Mouse (Mus musculus) embryo, embryonic 11.5 days (tissue): ENCODE measurements around the gene Vav3.

Experiments
- DNase-seq: peaks from one replicate; pipeline ENCODE4 v3.0.0-alpha.2; 2012; ENCODE audit warnings: low read depth, low spot score

Vav3 gene

GRCm38 (mm10) chr3:109574161-109574560 lies 233.7 kb downstream of the Vav3 start:
- DNase-seq: no peak

GRCm38 (mm10) chr3:109578347-109578746 lies 237.9 kb downstream of the Vav3 start:
- no peak for DNase-seq

- no peak for DNase-seq
Measured at GRCm38 (mm10) chr3:109578983-109579382, 238.5 kb downstream of the Vav3 start.

- no peak for DNase-seq
Measured at GRCm38 (mm10) chr3:109585946-109586345, 245.5 kb downstream of the Vav3 start.

- no peak for DNase-seq
Measured at GRCm38 (mm10) chr3:109592970-109593369, 252.5 kb downstream of the Vav3 start.

GRCm38 (mm10) chr3:109596084-109596483 lies 255.6 kb downstream of the Vav3 start:
- DNase-seq: no peak

GRCm38 (mm10) chr3:109600699-109601451 lies 260.4 kb downstream of the Vav3 start:
- DNase-seq: no peak

- no peak for DNase-seq
Measured at GRCm38 (mm10) chr3:109602753-109603152, 262.3 kb downstream of the Vav3 start.

GRCm38 (mm10) chr3:109606121-109606520 lies 265.7 kb downstream of the Vav3 start:
- DNase-seq: no peak

GRCm38 (mm10) chr3:109621721-109622120 lies 281.3 kb downstream of the Vav3 start:
- no peak for DNase-seq

GRCm38 (mm10) chr3:109622361-109622760 lies 281.9 kb downstream of the Vav3 start:
- DNase-seq: no peak

GRCm38 (mm10) chr3:109622816-109623215 lies 282.4 kb downstream of the Vav3 start:
- DNase-seq: no peak

GRCm38 (mm10) chr3:109623770-109624169 lies 283.3 kb downstream of the Vav3 start:
- DNase-seq: no peak

- no peak for DNase-seq
Measured at GRCm38 (mm10) chr3:109636045-109636444, 295.6 kb downstream of the Vav3 start.

GRCm38 (mm10) chr3:109639386-109639785 lies 298.9 kb downstream of the Vav3 start:
- DNase-seq: no peak

GRCm38 (mm10) chr3:109640796-109641195 lies 300.3 kb downstream of the Vav3 start:
- no peak for DNase-seq

- DNase-seq: no peak
Measured at GRCm38 (mm10) chr3:109648242-109648641, 307.8 kb downstream of the Vav3 start.

- no peak for DNase-seq
Measured at GRCm38 (mm10) chr3:109651479-109651878, 311.0 kb downstream of the Vav3 start.

GRCm38 (mm10) chr3:109652860-109653631 lies 312.6 kb downstream of the Vav3 start:
- no peak for DNase-seq

GRCm38 (mm10) chr3:109654386-109654785 lies 313.9 kb downstream of the Vav3 start:
- DNase-seq: no peak

GRCm38 (mm10) chr3:109671716-109672115 lies 331.3 kb downstream of the Vav3 start:
- DNase-seq: no peak

GRCm38 (mm10) chr3:109672925-109673324 lies 332.5 kb downstream of the Vav3 start:
- DNase-seq: no peak

GRCm38 (mm10) chr3:109680281-109680680 lies 339.8 kb downstream of the Vav3 start:
- no peak for DNase-seq
